Comparison of ENCODE assay signal across 8 mouse cellular contexts in genomic region chr14:99044718-99045117, GRCm38 (mm10). TPM values are rescaled to one million over a fixed set of nuclear protein-coding genes. Genes with fewer than 3 reads are reported as not detected.
DNase-seq lines count a peak whose midpoint lies in the region; ATAC-seq and TF ChIP-seq lines count a peak whose summit lies in the region.

No protein-coding gene starts in this region.

- peaks cover 72% of the 10 kb centered on the region for H3K79me2 ChIP-seq in CH12.LX (replicated peaks; ENCODE audit: control insufficient read depth, extremely low read depth, insufficient read depth, poor library complexity, severe bottlenecking)

- no peak for TF ChIP-seq POLR2A in CH12.LX (IDR thresholded peaks at IDR 0.05; ENCODE audit: low read depth, low read length)

- in situ Hi-C loops in CH12.LX (cut with MboI; ENCODE audit: low pct_ligation_motif_present, low pct_unique_long_range_greater_than_20kb, low sequenced_read_pairs) = no loop called here

- WGBS in heart, embryonic 15.5 days = 9% methylated on average over 5 of the region's 5 CpGs
- WGBS in liver, postnatal 0 days (ENCODE audit: insufficient replicate concordance) = 5% methylated on average over 5 of the region's 5 CpGs

- no peak for DNase-seq in CH12.LX (ENCODE audit: extremely low read depth)
- no peak for DNase-seq in liver, postnatal 0 days
- no peak for DNase-seq in adrenal gland, adult 8-10 months
- no peak for DNase-seq in left cerebral cortex, postnatal 14 days (ENCODE audit: low spot score in 2 of 2)
- no peak for DNase-seq in embryo, embryonic 10.5 days (ENCODE audit: low spot score)

- H3K36me3 ChIP-seq in erythroblast, embryonic 14.5 days (ENCODE audit: control insufficient read depth) = peaks cover 32% of the 10 kb centered on the region
- peaks cover 6 to 22% of the 10 kb centered on the region in 2 experiments for H3K36me3 ChIP-seq in CH12.LX (replicated peaks in 1 of 2; ENCODE audit: control insufficient read depth in 1 of 2, insufficient read depth in 1 of 2, low read length in 1 of 2)
- no peaks in the 10 kb centered on the region for H3K36me3 ChIP-seq in heart, embryonic 15.5 days
- H3K36me3 ChIP-seq in liver, postnatal 0 days (replicated peaks; ENCODE audit: insufficient read depth, low read length) = no peaks in the 10 kb centered on the region; the same call in 1 of the 2 replicates

- H3K4me3 ChIP-seq in erythroblast, embryonic 14.5 days (replicated peaks) = peak overlapping the region; percentile 96
- H3K4me3 ChIP-seq in CH12.LX (replicated peaks in 1 of 3; ENCODE audit: low read depth in 2 of 3, low read length in 2 of 3, poor library complexity in 1 of 3) = peak overlapping the region; percentile 58 to 94 (median 92)
- peak overlapping the region; percentile 87 for H3K4me3 ChIP-seq in heart, embryonic 15.5 days
- peak overlapping the region; percentile 91 for H3K4me3 ChIP-seq in liver, postnatal 0 days (ENCODE audit: low read depth, low read length)

- H3K27me3 ChIP-seq in erythroblast, embryonic 14.5 days (ENCODE audit: control insufficient read depth) = no peaks in the 10 kb centered on the region
- H3K27me3 ChIP-seq in CH12.LX (replicated peaks) = no peaks in the 10 kb centered on the region
- no peaks in the 10 kb centered on the region for H3K27me3 ChIP-seq in heart, embryonic 15.5 days
- no peaks in the 10 kb centered on the region for H3K27me3 ChIP-seq in liver, postnatal 0 days (ENCODE audit: insufficient read depth, low read length)

- no peak for TF ChIP-seq EP300 in CH12.LX (IDR thresholded peaks at IDR 0.05; ENCODE audit: low read length)
- TF ChIP-seq EP300 in liver, postnatal 0 days (IDR thresholded peaks at IDR 0.05; ENCODE audit: low read depth) = 0 out of 2 replicates have a peak, but pooled peaks have one; percentile 23

- peak overlapping the region; percentile 93 for H3K9ac ChIP-seq in CH12.LX (ENCODE audit: insufficient read depth, low read depth)
- peak overlapping the region; percentile 98 for H3K9ac ChIP-seq in heart, embryonic 15.5 days
- H3K9ac ChIP-seq in liver, postnatal 0 days (replicated peaks) = peak overlapping the region; percentile 94

- ATAC-seq in erythroblast, adult 5-6 weeks (replicated peaks; ENCODE audit: low FRiP score, poor library complexity, severe bottlenecking) = no peak
- no peak for ATAC-seq in heart, embryonic 15.5 days (replicated peaks; ENCODE audit: insufficient number of reproducible peaks, insufficient read depth, low FRiP score, low read depth)
- ATAC-seq in liver, postnatal 0 days = no peak

- peaks cover 50% of the 10 kb centered on the region for H3K4me1 ChIP-seq in erythroblast, embryonic 14.5 days (ENCODE audit: control insufficient read depth)
- peaks cover 5 to 52% of the 10 kb centered on the region in 2 experiments; a peak in 3 of 4 replicates for H3K4me1 ChIP-seq in CH12.LX (ENCODE audit: control insufficient read depth in 1 of 2, insufficient read depth in 2 of 2)
- H3K4me1 ChIP-seq in heart, embryonic 15.5 days (replicated peaks) = peaks cover 38% of the 10 kb centered on the region
- H3K4me1 ChIP-seq in liver, postnatal 0 days (ENCODE audit: insufficient read depth) = peaks cover 19% of the 10 kb centered on the region

- H3K4me2 ChIP-seq in CH12.LX (ENCODE audit: insufficient read depth, low read depth, poor library complexity, severe bottlenecking) = peak overlapping the region; percentile 93
- peak overlapping the region; percentile 75 for H3K4me2 ChIP-seq in heart, embryonic 15.5 days
- H3K4me2 ChIP-seq in liver, postnatal 0 days (ENCODE audit: low read depth, low read length) = peak overlapping the region; percentile 71

- H3K27ac ChIP-seq in CH12.LX (ENCODE audit: insufficient read depth, low read depth) = no peak overlapping the region
- H3K27ac ChIP-seq in heart, embryonic 15.5 days = no peak overlapping the region
- H3K27ac ChIP-seq in liver, postnatal 0 days (ENCODE audit: low read depth) = peak overlapping the region; percentile 91; the same call in 1 of the 2 replicates

- intact Hi-C loops in left cerebral cortex, postnatal 14 days (cut with DNase I) = no loop called here

- no peak for TF ChIP-seq CTCF in CH12.LX (conservative IDR thresholded peaks at IDR 0.05 in 1 of 2, IDR thresholded peaks at IDR 0.05 in 1 of 2; ENCODE audit: low read depth in 2 of 2, low read length in 2 of 2)
- no peak for TF ChIP-seq CTCF in liver, postnatal 0 days (IDR thresholded peaks at IDR 0.05; ENCODE audit: low read depth)

- no peaks in the 10 kb centered on the region for H3K9me3 ChIP-seq in erythroblast, embryonic 14.5 days (ENCODE audit: control insufficient read depth, low read length)
- no peaks in the 10 kb centered on the region for H3K9me3 ChIP-seq in CH12.LX (replicated peaks; ENCODE audit: low read length)
- no peaks in the 10 kb centered on the region for H3K9me3 ChIP-seq in heart, embryonic 15.5 days (replicated peaks)
- no peaks in the 10 kb centered on the region for H3K9me3 ChIP-seq in liver, postnatal 0 days (ENCODE audit: low read length)

- no peak for TF ChIP-seq RAD21 in CH12.LX (IDR thresholded peaks at IDR 0.05; ENCODE audit: low read depth, low read length)

- dilution Hi-C loops in CH12.LX (cut with MboI; ENCODE audit: extremely low pct_ligation_motif_present, extremely low pct_unique_long_range_greater_than_20kb, low sequenced_read_pairs) = no loop called here

TF ChIP-seq in CH12.LX, 34 proteins besides CTCF, POLR2A, EP300 and RAD21:
- no peak for TF ChIP-seq USF2 (conservative IDR thresholded peaks at IDR 0.05; ENCODE audit: low read depth, low read length)
TF ChIP-seq in CH12.LX: peak in this region for 0.

RNA-seq across cellular contexts. Expression of gene Mzt1, which starts 1.2 kb away (rescaled TPM):
- 1.8 and 2.3 TPM in 2 replicates for polyA plus RNA-seq in erythroblast, embryonic 14.5 days (2012)
- 35.5 and 49.0 TPM in 2 replicates for total RNA-seq in erythroblast, adult 5-6 weeks (2015; ENCODE audit: low replicate concordance)
- 28.9 and 33.7 TPM in 2 replicates for total RNA-seq in erythroblast, adult 5-6 weeks (2017; ENCODE audit: low replicate concordance)
- 24.4 and 26.2 TPM in 2 replicates for total RNA-seq in CH12.LX (2012; rRNA removed)
- 127 and 132 TPM in 2 replicates for total RNA-seq in CH12.LX (2014; rRNA removed)
- 36.7 and 41.0 TPM in 2 replicates for polyA plus RNA-seq in CH12.LX (2012; ENCODE audit: insufficient read length, low read depth)
- polyA plus RNA-seq in heart, embryonic 15.5 days (2015; fragmentation: Nextera tagmentation; extraction: Ambion mirVana) = 74.9 and 92.1 TPM in 2 replicates
- polyA plus RNA-seq in liver, postnatal 0 days (2015; fragmentation: Nextera tagmentation; extraction: Ambion mirVana) = 42.5 and 43.2 TPM in 2 replicates
- total RNA-seq in adrenal gland, adult 8-10 months (2022) = 10 to 100 TPM; 32.6 to 40.4 (median 39.7) TPM
- 10 to 100 TPM; 46.3 to 48.3 TPM for total RNA-seq in left cerebral cortex, postnatal 14 days (2021)

RNA-seq across cellular contexts. Expression of gene Bora, which starts 1.3 kb away (rescaled TPM):
- polyA plus RNA-seq in erythroblast, embryonic 14.5 days (2012) = 0.42 and 0.48 TPM in 2 replicates
- total RNA-seq in erythroblast, adult 5-6 weeks (2015; ENCODE audit: low replicate concordance) = 11.9 and 12.5 TPM in 2 replicates
- total RNA-seq in erythroblast, adult 5-6 weeks (2017; ENCODE audit: low replicate concordance) = 11.4 and 11.5 TPM in 2 replicates
- total RNA-seq in CH12.LX (2012; rRNA removed) = 27.9 and 31.0 TPM in 2 replicates
- 44.7 and 51.8 TPM in 2 replicates for total RNA-seq in CH12.LX (2014; rRNA removed)
- 47.6 and 49.3 TPM in 2 replicates for polyA plus RNA-seq in CH12.LX (2012; ENCODE audit: insufficient read length, low read depth)
- 37.2 and 41.2 TPM in 2 replicates for polyA plus RNA-seq in heart, embryonic 15.5 days (2015; fragmentation: Nextera tagmentation; extraction: Ambion mirVana)
- polyA plus RNA-seq in liver, postnatal 0 days (2015; fragmentation: Nextera tagmentation; extraction: Ambion mirVana) = 13.0 and 13.6 TPM in 2 replicates
- total RNA-seq in adrenal gland, adult 8-10 months (2022) = 1 to 10 TPM; 1.9 to 5.5 (median 4.1) TPM
- 1 to 10 TPM; 2.1 to 2.7 TPM for total RNA-seq in left cerebral cortex, postnatal 14 days (2021)

RNA-seq across cellular contexts. Expression of gene Rpl36a-ps1, which starts 50.6 kb away (rescaled TPM):
- polyA plus RNA-seq in erythroblast, embryonic 14.5 days (2012) = 0.16 TPM in 1 of 2 replicates, not detected in the other
- total RNA-seq in erythroblast, adult 5-6 weeks (2015; ENCODE audit: low replicate concordance) = 5.6 TPM in 1 of 2 replicates, not detected in the other
- total RNA-seq in erythroblast, adult 5-6 weeks (2017; ENCODE audit: low replicate concordance) = 2.1 and 11.4 TPM in 2 replicates
- 42.9 and 57.6 TPM in 2 replicates for total RNA-seq in CH12.LX (2012; rRNA removed)
- 73.7 and 82.6 TPM in 2 replicates for total RNA-seq in CH12.LX (2014; rRNA removed)
- polyA plus RNA-seq in CH12.LX (2012; ENCODE audit: insufficient read length, low read depth) = 5.7 and 6.2 TPM in 2 replicates
- polyA plus RNA-seq in heart, embryonic 15.5 days (2015; fragmentation: Nextera tagmentation; extraction: Ambion mirVana) = 0.79 and 1.2 TPM in 2 replicates
- polyA plus RNA-seq in liver, postnatal 0 days (2015; fragmentation: Nextera tagmentation; extraction: Ambion mirVana) = 2.5 and 3.0 TPM in 2 replicates
- total RNA-seq in adrenal gland, adult 8-10 months (2022) = 1 to 10 TPM; 2.1 to 8.6 (median 2.8) TPM
- total RNA-seq in left cerebral cortex, postnatal 14 days (2021) = 1 to 10 TPM; 1.1 to 1.3 TPM

RNA-seq across cellular contexts. Expression of gene Pibf1, which starts 54.5 kb away (rescaled TPM):
- polyA plus RNA-seq in erythroblast, embryonic 14.5 days (2012) = 0.01 TPM in 1 of 2 replicates, not detected in the other
- 9.6 and 14.2 TPM in 2 replicates for total RNA-seq in erythroblast, adult 5-6 weeks (2015; ENCODE audit: low replicate concordance)
- 7.3 and 11.7 TPM in 2 replicates for total RNA-seq in erythroblast, adult 5-6 weeks (2017; ENCODE audit: low replicate concordance)
- total RNA-seq in CH12.LX (2012; rRNA removed) (13.9 and 17.7 TPM in 2 replicates), CH12.LX (2014; rRNA removed) (24.7 and 29.2 TPM in 2 replicates)
- polyA plus RNA-seq in CH12.LX (2012; ENCODE audit: insufficient read length, low read depth) = 11.8 and 12.8 TPM in 2 replicates
- polyA plus RNA-seq in heart, embryonic 15.5 days (2015; fragmentation: Nextera tagmentation; extraction: Ambion mirVana) = 11.9 and 13.6 TPM in 2 replicates
- 4.7 and 4.9 TPM in 2 replicates for polyA plus RNA-seq in liver, postnatal 0 days (2015; fragmentation: Nextera tagmentation; extraction: Ambion mirVana)
- total RNA-seq in adrenal gland, adult 8-10 months (2022) = 10 to 100 TPM in 3 of 4 experiments, 1 to 10 TPM in 1; 8.8 to 16.4 (median 13.4) TPM
- total RNA-seq in left cerebral cortex, postnatal 14 days (2021) = 10 to 100 TPM; 13.0 to 13.9 TPM

RNA-seq across cellular contexts. Expression of gene Dis3, which starts 54.9 kb away (rescaled TPM):
- polyA plus RNA-seq in erythroblast, embryonic 14.5 days (2012) = 0.47 and 0.94 TPM in 2 replicates
- total RNA-seq in erythroblast, adult 5-6 weeks (2015; ENCODE audit: low replicate concordance) = 7.3 and 12.7 TPM in 2 replicates
- 8.9 and 9.8 TPM in 2 replicates for total RNA-seq in erythroblast, adult 5-6 weeks (2017; ENCODE audit: low replicate concordance)
- total RNA-seq in CH12.LX (2012; rRNA removed) (33.9 and 47.4 TPM in 2 replicates), CH12.LX (2014; rRNA removed) (69.4 and 78.5 TPM in 2 replicates)
- 92.6 and 98.9 TPM in 2 replicates for polyA plus RNA-seq in CH12.LX (2012; ENCODE audit: insufficient read length, low read depth)
- 17.5 and 19.8 TPM in 2 replicates for polyA plus RNA-seq in heart, embryonic 15.5 days (2015; fragmentation: Nextera tagmentation; extraction: Ambion mirVana)
- 7.1 and 7.5 TPM in 2 replicates for polyA plus RNA-seq in liver, postnatal 0 days (2015; fragmentation: Nextera tagmentation; extraction: Ambion mirVana)
- total RNA-seq in adrenal gland, adult 8-10 months (2022) = 10 to 100 TPM; 17.4 to 25.6 (median 21.8) TPM
- total RNA-seq in left cerebral cortex, postnatal 14 days (2021) = 10 to 100 TPM; 13.4 to 17.9 TPM
